Mouse (Mus musculus): Measurements from ENCODE around the gene Bap1. TPM values are rescaled to one million over a fixed set of nuclear protein-coding genes. Genes with fewer than 3 reads are reported as not detected.

Bap1 gene
- 100 to 1,000 TPM; 138 to 146 TPM for total RNA-seq (2021)

DNA sequence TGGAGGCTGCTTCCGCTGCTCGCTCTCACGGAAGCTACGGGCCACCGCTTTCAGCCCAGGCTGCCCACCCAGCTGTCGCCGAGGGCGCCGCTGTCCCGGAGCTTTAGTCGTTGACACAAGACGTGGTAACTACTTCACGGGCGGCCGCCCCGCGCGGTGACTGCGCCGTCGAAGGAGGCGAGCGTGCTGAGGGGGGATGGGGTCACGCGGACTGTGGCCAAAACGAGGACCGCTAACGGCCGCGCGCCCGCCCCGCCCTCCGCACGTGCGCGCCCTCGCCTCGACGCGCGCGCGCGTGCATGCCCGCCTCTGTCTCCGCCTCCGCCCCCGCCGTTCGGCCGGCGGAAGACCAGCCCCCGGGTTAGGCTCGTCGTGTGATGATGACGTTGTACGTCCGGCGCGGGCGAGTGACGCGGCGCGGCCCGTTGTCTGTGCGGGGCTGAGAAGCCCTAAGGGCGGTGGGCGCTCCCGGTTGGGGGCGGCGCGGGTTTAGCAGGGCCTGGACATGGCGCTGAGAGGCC is at the start of gene Bap1, which contains the start of gene Phf7:
Bap1 (plus strand) TSS at position 367 of the 521 bp plus-strand sequence.
Phf7 (minus strand) TSS at position 234 of the 521 bp plus-strand sequence.
- peak; percentile 96 to 97 for DNase-seq (ENCODE audit: low spot score in 2 of 2)
- intact Hi-C loops (cut with DNase I), result loop anchor here (2.0 kb wide), 1 partner anchor 44 kb away; no protein-coding TSS in a partner anchor

GRCm38 (mm10) chr14:31204844-31205243 is 46.4 kb upstream of the Bap1 start:
- intact Hi-C loops (cut with DNase I), result no loop called here

GRCm38 (mm10) chr14:31205244-31205561 is 46.0 kb upstream of the Bap1 start:
- DNase-seq (ENCODE audit: low spot score in 2 of 2), result no peak
- intact Hi-C loops (cut with DNase I), result no loop called here

More at GRCm38 (mm10) chr14:31204844-31205243, 46.4 kb upstream of the Bap1 start:
- peak in 1 of 2 experiments; percentile 33 for DNase-seq (ENCODE audit: low spot score in 2 of 2)

- DNase-seq (ENCODE audit: low spot score in 2 of 2), result peak in 1 of 2 experiments; percentile 47
- intact Hi-C loops (cut with DNase I), result loop anchor here (1.0 to 2.0 kb wide), 2 partner anchors 45 to 78 kb away; partner anchors contain the start of genes Bap1, Phf7 and Smim4
Observed at GRCm38 (mm10) chr14:31205562-31206467, 45.4 kb upstream of the Bap1 start.

DNA sequence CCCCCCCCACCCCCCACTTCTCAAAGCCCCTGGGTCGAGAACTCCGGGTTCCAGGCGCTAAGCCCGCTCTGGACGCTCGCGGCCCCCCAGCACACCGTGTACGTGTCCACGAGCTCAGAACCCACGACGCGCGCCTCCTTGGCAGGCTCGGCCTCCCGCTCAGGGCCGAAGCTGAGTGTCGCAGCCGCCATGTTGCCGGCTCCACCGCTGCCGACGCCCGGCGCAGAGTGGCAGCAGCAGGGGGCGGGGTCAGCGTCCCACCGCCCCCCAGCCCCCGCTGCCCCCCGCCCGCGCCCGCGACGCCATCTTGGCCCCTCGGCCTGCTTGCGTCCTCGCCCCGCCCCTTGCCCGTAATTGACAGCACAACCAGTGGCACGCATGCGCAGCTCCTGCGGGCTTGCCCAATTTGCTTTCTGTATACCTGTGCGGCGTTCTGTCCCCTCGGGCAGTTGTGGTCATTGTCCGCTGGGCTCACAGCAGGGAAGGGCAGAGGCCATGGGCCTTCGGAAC is 44.7 kb upstream of the Bap1 start:
- intact Hi-C loops (cut with DNase I), result loop anchor here (1.0 to 2.0 kb wide), 2 partner anchors 44 to 78 kb away; partner anchors contain the start of genes Bap1, Phf7 and Smim4
- DNase-seq (ENCODE audit: low spot score in 2 of 2), result peak; percentile 96

- peak in 1 of 2 experiments; percentile 50 for DNase-seq (ENCODE audit: low spot score in 2 of 2)
- intact Hi-C loops (cut with DNase I), result loop anchor here (2.0 kb wide), 1 partner anchor 44 kb away; the partner anchor contains the start of genes Bap1 and Phf7
Observed at GRCm38 (mm10) chr14:31207070-31207830, 44.0 kb upstream of the Bap1 start.

GRCm38 (mm10) chr14:31208084-31208483 is 43.2 kb upstream of the Bap1 start, which contains the start of gene Tnnc1:
Gene Tnnc1 (plus strand): TSS chr14:31208312.
- intact Hi-C loops (cut with DNase I), result no loop called here
- DNase-seq (ENCODE audit: low spot score in 2 of 2), result no peak

GRCm38 (mm10) chr14:31209133-31209557 is 42.1 kb upstream of the Bap1 start:
- DNase-seq (ENCODE audit: low spot score in 2 of 2), result no peak
- intact Hi-C loops (cut with DNase I), result no loop called here

GRCm38 (mm10) chr14:31211854-31212253 is 39.4 kb upstream of the Bap1 start:
- intact Hi-C loops (cut with DNase I), result no loop called here
- no peak for DNase-seq (ENCODE audit: low spot score in 2 of 2)

- DNase-seq (ENCODE audit: low spot score in 2 of 2), result no peak
- intact Hi-C loops (cut with DNase I), result no loop called here
Observed at GRCm38 (mm10) chr14:31212499-31212898, 38.8 kb upstream of the Bap1 start.

- DNase-seq (ENCODE audit: low spot score in 2 of 2), result no peak
- intact Hi-C loops (cut with DNase I), result no loop called here
Observed at GRCm38 (mm10) chr14:31213868-31214267, 37.4 kb upstream of the Bap1 start.

DNA sequence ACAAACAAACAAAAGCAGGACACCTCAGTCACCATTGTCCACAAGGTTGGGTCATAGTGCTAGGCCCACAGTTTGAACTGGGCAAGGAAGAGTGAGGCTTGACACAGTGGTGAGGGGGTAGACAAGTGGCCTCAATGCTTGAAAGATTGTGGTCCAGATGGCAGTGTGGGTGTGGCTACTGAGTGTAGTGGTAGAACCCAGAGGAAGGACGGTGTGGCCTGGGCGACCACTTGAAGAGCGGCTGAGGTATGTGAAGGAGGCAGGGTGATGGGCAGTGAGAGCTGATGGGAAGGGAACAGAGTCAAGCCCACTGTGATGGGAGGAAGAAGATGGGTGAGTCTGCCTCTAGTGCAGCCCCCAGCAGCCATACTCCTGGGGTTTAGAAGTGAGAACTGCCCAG is 36.6 kb upstream of the Bap1 start:
- no peak for DNase-seq (ENCODE audit: low spot score in 2 of 2)
- intact Hi-C loops (cut with DNase I), result loop anchor here (1.0 to 5.0 kb wide), 3 partner anchors 20 to 123 kb away; partner anchors contain the start of genes Capn7 and Dnah1

- intact Hi-C loops (cut with DNase I), result loop anchor here (1.0 to 5.0 kb wide), 4 partner anchors 16 to 122 kb away; partner anchors contain the start of genes Capn7 and Dnah1
- peak; percentile 56 to 59 for DNase-seq (ENCODE audit: low spot score in 2 of 2)
Observed at GRCm38 (mm10) chr14:31215157-31216002, 35.9 kb upstream of the Bap1 start.

GRCm38 (mm10) chr14:31216846-31217245 is 34.4 kb upstream of the Bap1 start, which contains the start of gene Nisch:
Gene Nisch (minus strand): TSS chr14:31216946.
- intact Hi-C loops (cut with DNase I), result loop anchor here (1.0 to 5.0 kb wide), 3 partner anchors 14 to 120 kb away; partner anchors contain the start of genes Capn7 and Dnah1
- DNase-seq (ENCODE audit: low spot score in 2 of 2), result no peak

GRCm38 (mm10) chr14:31217666-31218065 is 33.6 kb upstream of the Bap1 start, which contains the start of gene Sema3g:
Gene Sema3g (plus strand): TSS chr14:31217860.
- DNase-seq (ENCODE audit: low spot score in 2 of 2), result no peak
- intact Hi-C loops (cut with DNase I), result loop anchor here (5.0 kb wide), 2 partner anchors 105 to 120 kb away; partner anchors contain the start of genes Capn7 and Dnah1

DNA sequence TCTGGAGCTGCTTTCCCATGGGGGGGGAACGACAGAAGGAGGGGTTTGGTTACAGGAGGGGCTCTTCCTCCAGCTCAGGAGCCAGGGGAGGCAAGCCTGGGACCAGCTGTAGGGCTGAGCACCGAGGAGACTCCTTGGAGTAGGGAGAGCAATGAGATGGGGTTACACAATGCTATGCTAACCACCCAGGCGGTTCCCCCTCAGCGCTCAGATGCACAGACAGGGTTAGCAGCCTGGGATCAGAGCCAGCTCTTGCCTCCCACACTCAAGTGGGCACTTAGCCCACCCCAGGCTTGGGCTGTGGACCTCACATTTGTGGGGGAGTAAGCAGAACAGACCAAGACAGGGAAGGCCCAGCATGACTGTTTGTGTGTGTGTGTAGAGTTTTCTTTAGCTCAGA is 24.3 kb upstream of the Bap1 start:
- peak; percentile 42 to 66 for DNase-seq (ENCODE audit: low spot score in 2 of 2)
- intact Hi-C loops (cut with DNase I), result no loop called here

GRCm38 (mm10) chr14:31228234-31228633 is 23.0 kb upstream of the Bap1 start:
- no peak for DNase-seq (ENCODE audit: low spot score in 2 of 2)
- intact Hi-C loops (cut with DNase I), result no loop called here

- intact Hi-C loops (cut with DNase I), result no loop called here
- no peak for DNase-seq (ENCODE audit: low spot score in 2 of 2)
Observed at GRCm38 (mm10) chr14:31230442-31230841, 20.8 kb upstream of the Bap1 start.

Measured in left cerebral cortex, postnatal 25 days (tissue).